Mouse (Mus musculus) forebrain, embryonic 10.5 days (tissue): ENCODE measurements around the gene Arhgdia. TPM values are rescaled to one million over a fixed set of nuclear protein-coding genes. Genes with fewer than 3 reads are reported as not detected.
A peak's percentile ranks its signal among the peaks of the same experiment; 100 is the strongest.

Experiments used
- DNase-seq: peaks from one replicate; pipeline ENCODE4 v3.0.0-alpha.2; 2017; ENCODE audit warnings: low spot score; ENCODE audit errors: extremely low spot score
- H3K27ac ChIP-seq: fragments of 300-500 bp; sonication (generic); 2 replicates; pipeline ENCODE4 v1.5.1; 2016; ENCODE audit warnings: mild to moderate bottlenecking
- H3K27me3 ChIP-seq: fragments of 300-500 bp; sonication (generic); 2 replicates; pipeline ENCODE4 v1.6.1; 2016; ENCODE audit warnings: mild to moderate bottlenecking; ENCODE audit not compliant: poor library complexity, severe bottlenecking
- H3K36me3 ChIP-seq: fragments of 300-500 bp; sonication (generic); replicated peaks from 2 replicates; pipeline ENCODE4 v1.6.1; 2016; ENCODE audit warnings: mild to moderate bottlenecking, moderate library complexity
- H3K4me1 ChIP-seq: fragments of 300-500 bp; sonication (generic); 2 replicates; pipeline ENCODE4 v1.6.1; 2016
- H3K4me3 ChIP-seq: fragments of 300-500 bp; sonication (generic); 2 replicates; pipeline ENCODE4 v1.5.1; 2016; ENCODE audit warnings: mild to moderate bottlenecking, moderate library complexity
- H3K9me3 ChIP-seq: fragments of 300-500 bp; sonication (generic); 2 replicates; pipeline ENCODE4 v1.6.1; 2016; ENCODE audit warnings: mild to moderate bottlenecking, moderate library complexity
- WGBS: fragments of 180-500 bp; shearing (Covaris S2); methylation state at CpG from one replicate; pipeline ENCODE4 v1.1.7; 2016; 5-methylcytosine and 5-hydroxymethylcytosine counted together
- polyA plus RNA-seq: library from polyadenylated mRNA; unstranded; fragments of >200 nt; fragmentation: Nextera tagmentation; extraction: Ambion mirVana; gene quantifications from 2 replicates; pipeline ENCODE4 v1.2.1, GENCODE M21; 2016

Gene Arhgdia
- polyA plus RNA-seq, 1 experiment from 2014 or later = 744 TPM

DNA sequence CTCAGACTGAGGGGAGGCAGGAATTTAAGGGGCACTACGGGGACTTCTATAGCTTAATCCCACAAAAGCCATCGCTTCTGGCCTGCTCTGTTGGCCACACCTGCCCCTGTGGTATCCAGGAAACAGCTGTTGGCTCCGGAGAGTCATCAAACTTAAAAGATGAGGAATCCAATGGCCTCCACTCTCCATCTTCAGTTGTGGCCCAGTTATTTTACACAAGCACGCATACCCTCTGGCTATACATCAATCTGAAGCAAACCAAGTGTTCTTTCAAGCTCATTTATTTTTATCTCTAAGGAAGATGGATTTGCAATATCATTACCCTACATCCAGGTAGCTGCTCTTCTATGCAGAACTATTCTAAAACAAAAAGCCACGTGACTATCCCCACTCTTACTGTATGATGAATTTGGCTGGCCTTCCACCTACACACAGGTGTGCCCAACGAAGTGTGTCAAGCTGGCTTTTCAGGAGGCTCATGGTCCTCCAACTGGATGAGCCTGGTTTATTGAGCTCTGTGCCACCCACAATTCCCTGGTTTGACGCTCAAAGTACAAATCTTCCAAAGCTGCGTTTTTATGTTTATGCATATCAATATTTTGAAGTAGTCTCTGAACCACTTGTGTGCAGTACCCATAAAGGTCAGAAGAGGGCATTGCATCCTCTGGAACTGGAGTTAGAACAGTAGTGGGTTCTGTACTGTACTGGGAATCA, 1.0 kb upstream of the Arhgdia start:
- Histone ChIP-seq H3K4me3 (peak overlapping the region; percentile 89), H3K36me3 (peaks cover 78% of the 10 kb centered on the region), H3K4me1 (peaks cover 41% of the 10 kb centered on the region), H3K27ac (peak overlapping the region; percentile 99), H3K9me3 (peaks cover 4% of the 10 kb centered on the region; the same call in 1 of the 2 replicates), H3K27me3 (no peaks in the 10 kb centered on the region)
- 75% methylated on average over 8 of the region's 8 CpGs for WGBS
- no peak for DNase-seq

DNA sequence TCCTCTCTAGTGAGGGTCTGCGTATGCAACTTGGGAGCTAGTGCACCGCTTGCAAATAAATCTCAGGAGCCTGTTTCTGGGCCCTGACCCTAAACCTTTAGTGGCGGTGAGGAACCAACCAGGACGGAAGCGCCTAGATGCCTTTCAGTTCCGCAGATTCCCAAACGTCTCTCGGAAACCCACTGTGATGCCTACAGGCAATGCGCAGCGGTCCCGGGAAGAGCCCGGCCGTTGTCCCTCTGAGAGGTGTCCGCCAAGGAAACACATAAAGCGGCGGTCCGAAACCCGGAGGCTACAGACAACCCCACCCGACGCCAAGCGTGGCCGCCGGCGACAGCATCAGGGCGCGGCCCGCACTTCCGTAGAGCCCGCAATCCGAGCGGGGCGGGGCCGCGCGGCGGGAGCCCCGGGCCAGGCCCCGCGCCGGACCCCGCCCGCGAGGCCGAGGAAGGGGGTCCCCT, 523 bp downstream of the Arhgdia start:
- no peaks in the 10 kb centered on the region for H3K27me3 ChIP-seq
- peak; percentile 49 for DNase-seq
- H3K4me3 ChIP-seq = peak overlapping the region; percentile 89
- peaks cover 76% of the 10 kb centered on the region for H3K36me3 ChIP-seq
- WGBS = under 1% methylated on average over 43 of the region's 44 CpGs
- H3K27ac ChIP-seq = peak overlapping the region; percentile 99
- peaks cover 4% of the 10 kb centered on the region; the same call in 1 of the 2 replicates for H3K9me3 ChIP-seq
- H3K4me1 ChIP-seq = peaks cover 41% of the 10 kb centered on the region

DNA sequence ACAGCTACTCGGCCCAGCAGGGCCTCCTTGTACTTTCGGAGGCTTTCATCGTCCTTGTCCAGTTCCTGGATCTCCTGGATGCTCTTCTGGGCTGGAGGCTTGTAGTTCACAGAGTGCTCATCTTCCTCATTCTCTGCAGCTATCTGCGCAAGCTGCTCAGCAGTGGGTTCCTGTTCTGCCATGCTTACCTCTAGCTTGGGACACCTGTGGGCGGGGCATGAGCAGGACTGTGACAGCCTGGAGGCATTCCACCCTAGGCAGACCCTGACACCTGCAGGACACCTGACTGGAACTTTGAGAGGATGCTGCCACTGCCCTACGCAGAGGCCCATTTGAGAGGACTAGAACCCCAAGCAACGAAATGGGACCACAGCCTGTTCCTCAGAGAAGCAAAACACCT, 1.2 kb downstream of the Arhgdia start:
- no peak for DNase-seq
- Histone ChIP-seq H3K4me3 (peak overlapping the region; percentile 89), H3K27ac (peak overlapping the region; percentile 99), H3K4me1 (peaks cover 41% of the 10 kb centered on the region), H3K36me3 (peaks cover 69% of the 10 kb centered on the region), H3K9me3 (peaks cover 4% of the 10 kb centered on the region; the same call in 1 of the 2 replicates), H3K27me3 (no peaks in the 10 kb centered on the region)
- WGBS = 67% methylated on average over 7 of the region's 7 CpGs

DNA sequence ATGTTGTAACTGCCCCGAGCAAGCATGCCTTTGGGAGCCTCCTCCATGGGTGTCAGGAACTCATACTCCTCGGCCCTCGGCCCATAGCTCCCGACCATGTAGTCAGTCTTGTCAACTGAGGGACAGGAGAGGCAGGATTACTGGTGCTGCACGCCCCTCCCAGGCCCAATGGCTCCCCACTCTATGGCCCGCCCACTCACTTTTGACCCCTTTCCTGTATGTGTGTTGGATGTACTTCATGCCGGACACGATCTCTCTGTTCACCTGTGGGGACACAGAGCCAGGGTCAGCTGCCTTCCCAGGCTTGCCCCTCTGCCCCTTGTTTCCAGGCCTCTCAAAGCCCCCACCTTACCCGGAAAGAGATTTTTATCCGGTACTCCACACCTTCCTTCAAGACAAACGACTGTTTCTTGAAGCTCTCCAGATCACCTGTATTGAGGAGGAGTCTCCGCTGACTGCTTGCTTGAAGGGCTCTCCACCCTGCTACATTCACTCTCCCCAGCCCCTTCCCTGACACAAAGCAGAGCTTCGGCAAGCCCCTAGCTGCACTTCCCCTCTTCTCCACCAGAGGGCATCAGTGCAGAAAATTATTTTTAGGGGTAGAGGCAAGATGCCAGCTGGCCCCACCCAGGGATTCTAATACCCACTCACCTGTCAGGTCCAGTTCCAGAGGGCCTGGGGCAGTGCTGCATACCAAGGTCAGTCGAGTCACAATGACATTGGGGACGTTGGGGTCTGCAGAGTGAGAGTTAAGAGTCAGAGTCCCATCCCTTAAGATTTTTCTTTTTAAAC, 1.9 kb downstream of the Arhgdia start:
- 65% methylated on average over 15 of the region's 15 CpGs for WGBS
- peak overlapping the region; percentile 89 for H3K4me3 ChIP-seq
- peaks cover 46% of the 10 kb centered on the region for H3K4me1 ChIP-seq
- H3K9me3 ChIP-seq = peaks cover 4% of the 10 kb centered on the region; the same call in 1 of the 2 replicates
- no peaks in the 10 kb centered on the region for H3K27me3 ChIP-seq
- peaks cover 62% of the 10 kb centered on the region for H3K36me3 ChIP-seq
- H3K27ac ChIP-seq = peak overlapping the region; percentile 99
- DNase-seq = peak; percentile 86

DNA sequence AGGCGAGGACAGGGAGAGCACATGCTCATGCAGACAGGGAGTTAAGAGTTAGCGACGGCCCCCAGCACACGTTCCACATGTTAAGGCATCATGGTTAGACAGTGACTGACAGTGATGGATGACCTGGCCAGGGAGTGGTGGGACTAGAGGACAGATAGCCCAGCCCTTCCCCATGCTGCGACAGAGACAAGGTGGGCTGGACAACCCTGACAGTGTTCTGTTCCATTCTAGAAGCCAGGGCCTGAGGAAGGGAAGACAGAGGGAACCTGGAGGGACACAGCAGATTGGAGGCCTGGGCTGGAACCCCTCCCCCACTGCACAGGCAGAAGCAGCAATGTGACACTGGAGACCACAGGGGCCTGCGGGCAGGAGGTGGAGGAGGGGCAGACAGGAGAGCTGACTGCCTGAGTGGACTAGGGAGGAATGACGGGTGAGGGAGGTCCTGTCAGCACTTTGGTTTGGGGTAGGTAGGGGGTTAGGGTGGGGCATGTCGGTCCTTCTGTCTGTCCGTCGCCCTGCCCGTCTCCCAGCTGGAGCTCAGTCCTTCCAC, 2.7 kb downstream of the Arhgdia start:
- H3K36me3 ChIP-seq = peaks cover 55% of the 10 kb centered on the region
- peaks cover under 1% of the 10 kb centered on the region; the same call in 1 of the 2 replicates for H3K9me3 ChIP-seq
- H3K4me1 ChIP-seq = peaks cover 53% of the 10 kb centered on the region
- 85% methylated on average over 11 of the region's 11 CpGs for WGBS
- H3K4me3 ChIP-seq = peak overlapping the region; percentile 89; the same call in 1 of the 2 replicates
- H3K27ac ChIP-seq = 0 out of 2 replicates have a peak overlapping the region, but pooled peaks have one; percentile 99
- no peak for DNase-seq
- no peaks in the 10 kb centered on the region for H3K27me3 ChIP-seq

DNA sequence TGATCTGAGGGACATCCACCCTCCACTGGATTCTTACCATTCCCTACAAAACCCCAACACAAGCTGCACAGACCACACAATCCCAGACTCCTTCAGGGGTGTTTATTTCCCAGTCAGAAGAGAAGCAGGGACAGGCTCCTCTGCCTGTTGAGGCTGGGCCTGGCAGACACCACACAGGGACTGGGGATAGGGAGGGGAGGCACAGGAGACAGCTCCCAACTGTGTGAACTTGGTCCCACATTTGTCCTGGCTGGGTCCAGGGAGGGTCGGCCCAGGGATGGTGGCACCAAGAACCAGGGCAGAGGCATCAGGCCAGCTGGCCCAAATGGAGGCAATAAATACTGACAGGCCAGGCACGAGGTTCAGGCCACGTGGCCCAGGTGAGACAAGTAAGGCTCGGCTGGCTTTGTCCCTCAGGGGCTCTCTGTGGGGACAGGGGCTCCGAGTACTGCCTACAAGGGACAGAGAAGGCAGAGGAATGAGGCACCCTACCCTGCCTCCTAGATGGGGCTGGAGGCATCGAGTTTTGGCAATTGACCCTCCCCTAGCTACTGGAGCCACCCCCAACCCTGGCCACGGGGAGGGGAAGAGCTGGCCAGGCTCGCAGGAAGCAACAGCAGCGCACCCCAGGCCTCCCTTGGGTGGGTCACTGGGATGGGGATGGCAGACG, 3.3 kb downstream of the Arhgdia start:
- H3K9me3 ChIP-seq = no peaks in the 10 kb centered on the region
- no peak for DNase-seq
- WGBS = 93% methylated on average over 10 of the region's 10 CpGs
- no peak overlapping the region; the same call in 1 of the 2 replicates for H3K27ac ChIP-seq
- peaks cover 54% of the 10 kb centered on the region for H3K4me1 ChIP-seq
- H3K4me3 ChIP-seq = peak overlapping the region; percentile 2; the same call in 1 of the 2 replicates
- H3K27me3 ChIP-seq = no peaks in the 10 kb centered on the region
- H3K36me3 ChIP-seq = peaks cover 50% of the 10 kb centered on the region

DNA sequence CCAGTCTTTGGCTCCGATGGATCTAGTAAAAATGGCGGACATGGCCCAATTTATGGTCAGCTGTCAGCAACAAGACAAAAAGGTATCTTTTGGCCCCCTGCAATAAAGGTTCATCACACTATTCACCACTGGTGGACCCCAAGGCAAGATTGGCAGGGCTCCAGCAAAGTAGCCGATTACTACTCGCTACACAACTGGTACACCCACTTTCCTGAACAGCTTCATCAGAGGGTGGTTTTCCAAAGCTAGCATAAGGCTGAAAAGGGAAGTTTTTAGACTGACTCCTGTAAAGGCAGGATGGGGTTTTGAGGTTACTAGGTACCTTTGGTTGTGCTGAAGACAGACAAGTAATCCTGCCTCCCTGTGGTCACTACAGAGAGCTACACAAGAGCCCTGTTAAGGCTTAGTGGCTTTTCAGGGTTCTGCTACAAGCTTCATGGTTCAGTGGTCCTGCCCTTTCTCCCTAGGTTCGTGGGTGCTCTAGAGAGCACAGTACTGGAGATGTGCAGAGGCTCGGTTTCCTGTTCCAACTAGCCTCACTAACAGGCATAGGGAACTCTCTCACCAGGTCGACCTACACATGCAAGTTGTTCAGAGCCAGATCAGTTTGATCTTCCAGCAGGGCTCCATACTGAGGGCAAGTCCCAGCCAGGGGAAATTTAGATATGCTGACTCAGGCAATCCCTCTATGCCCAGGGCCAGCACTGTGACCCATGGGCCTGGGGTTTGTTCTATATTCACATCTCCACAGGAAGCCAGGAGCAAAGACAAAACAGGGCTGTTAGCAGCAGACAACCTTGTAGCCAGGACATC, 4.0 kb downstream of the Arhgdia start:
- no peak overlapping the region for H3K27ac ChIP-seq
- no peaks in the 10 kb centered on the region for H3K27me3 ChIP-seq
- WGBS = 84% methylated on average over 7 of the region's 7 CpGs
- H3K4me3 ChIP-seq = peak overlapping the region; percentile 5; the same call in 1 of the 2 replicates
- no peaks in the 10 kb centered on the region for H3K9me3 ChIP-seq
- no peak for DNase-seq
- H3K4me1 ChIP-seq = peaks cover 52% of the 10 kb centered on the region
- peaks cover 44% of the 10 kb centered on the region for H3K36me3 ChIP-seq

DNA sequence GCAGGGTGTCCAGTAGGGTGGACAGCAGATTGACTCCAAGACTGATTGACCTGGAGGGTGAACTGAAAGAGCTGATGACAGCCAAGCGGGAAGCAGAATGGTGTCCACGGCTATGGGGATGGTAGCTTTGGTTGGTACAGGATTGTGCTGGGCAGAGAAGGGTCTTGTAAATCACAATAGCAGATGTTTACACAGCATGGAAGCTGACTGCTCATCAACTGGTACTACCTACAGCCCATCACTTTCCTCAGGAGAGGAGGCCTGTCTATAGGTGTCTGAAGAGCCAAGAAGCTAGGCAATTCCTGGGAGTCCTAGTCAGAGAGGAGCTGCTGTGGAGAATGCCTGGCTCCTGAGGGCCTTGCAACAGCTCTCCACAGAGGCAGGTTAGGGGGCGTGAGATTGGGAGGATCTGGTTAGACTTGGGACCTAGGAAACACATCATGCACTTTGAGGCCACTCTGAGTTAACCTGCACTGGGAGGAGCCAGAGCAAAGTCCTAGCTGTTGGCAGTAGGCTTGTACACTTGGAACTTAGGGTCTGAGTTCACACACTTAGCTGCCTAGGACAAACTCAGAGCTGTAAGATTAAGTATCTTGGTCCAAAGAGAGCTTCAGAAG, 5.0 kb downstream of the Arhgdia start:
- no peak overlapping the region for H3K27ac ChIP-seq
- DNase-seq = no peak
- H3K4me1 ChIP-seq = peaks cover 50% of the 10 kb centered on the region
- H3K27me3 ChIP-seq = no peaks in the 10 kb centered on the region
- no peaks in the 10 kb centered on the region for H3K9me3 ChIP-seq
- peaks cover 45% of the 10 kb centered on the region for H3K36me3 ChIP-seq
- H3K4me3 ChIP-seq = peak overlapping the region; percentile 19; the same call in 1 of the 2 replicates
- WGBS = 90% methylated on average over 3 of the region's 3 CpGs

DNA sequence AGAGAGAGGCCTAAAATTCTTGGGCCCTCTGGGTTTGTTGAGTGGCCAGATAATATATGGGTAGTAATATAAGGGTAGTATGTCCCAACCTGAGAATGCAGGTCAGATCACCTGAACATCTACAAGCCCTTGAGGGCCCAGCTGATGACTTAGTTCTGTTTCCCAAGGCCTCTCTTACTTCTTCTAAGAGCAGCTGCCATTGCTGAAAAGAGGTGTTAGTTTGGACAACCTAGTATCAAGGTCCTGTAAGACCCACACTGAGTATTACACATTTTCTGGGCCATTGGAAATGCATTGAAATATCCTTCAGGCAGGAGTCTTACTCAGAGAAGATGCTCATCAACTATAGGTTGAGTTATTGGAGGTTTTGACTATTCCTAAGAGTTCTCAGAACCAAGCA, 5.5 kb downstream of the Arhgdia start:
- no peaks in the 10 kb centered on the region for H3K9me3 ChIP-seq
- H3K36me3 ChIP-seq = peaks cover 50% of the 10 kb centered on the region
- no peaks in the 10 kb centered on the region for H3K27me3 ChIP-seq
- no peak overlapping the region for H3K4me3 ChIP-seq
- H3K4me1 ChIP-seq = peaks cover 55% of the 10 kb centered on the region
- no peak for DNase-seq
- no peak overlapping the region for H3K27ac ChIP-seq

DNA sequence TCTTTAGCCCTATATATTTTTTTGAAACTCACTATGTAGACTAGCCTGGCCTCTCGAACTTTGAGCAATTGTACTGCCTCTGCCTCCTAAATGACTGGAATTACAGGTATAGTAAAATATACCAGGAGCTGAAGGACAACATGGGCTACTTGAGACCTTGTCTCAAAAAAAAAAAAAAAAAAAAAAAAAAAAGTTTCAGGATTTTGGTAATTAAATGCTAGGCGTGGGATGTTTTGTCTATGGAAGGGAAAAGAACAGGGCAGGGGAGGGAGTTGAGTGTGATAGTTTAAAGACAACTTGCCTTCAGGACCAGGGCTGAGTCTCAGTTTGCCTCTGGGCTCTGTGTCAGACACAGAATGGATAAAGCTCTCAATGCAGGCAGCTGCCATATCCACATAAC, 6.4 kb downstream of the Arhgdia start:
- Histone ChIP-seq H3K4me1 (peaks cover 53% of the 10 kb centered on the region), H3K36me3 (peaks cover 55% of the 10 kb centered on the region), H3K27ac (0 out of 2 replicates have a peak overlapping the region, but pooled peaks have one; percentile 95), H3K9me3 (no peaks in the 10 kb centered on the region), H3K4me3 (peak overlapping the region; percentile 95), H3K27me3 (no peaks in the 10 kb centered on the region)
- 77% methylated on average over 2 of the region's 2 CpGs for WGBS
- no peak for DNase-seq

DNA sequence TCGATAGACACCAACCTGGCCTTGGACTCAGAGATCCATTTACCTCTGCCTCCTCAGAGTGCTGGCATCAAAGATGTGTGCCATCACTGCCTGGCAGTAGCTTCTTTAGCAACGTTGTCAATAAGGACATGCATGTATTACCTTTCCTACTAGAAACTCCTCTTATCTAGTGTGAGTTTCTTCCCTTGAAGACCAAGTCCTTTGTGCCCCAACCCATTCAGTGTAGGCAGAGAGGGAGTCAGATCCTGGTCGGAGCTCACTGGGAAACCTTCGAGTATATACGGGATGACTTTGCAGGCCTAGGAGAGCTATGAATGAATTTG, 7.2 kb downstream of the Arhgdia start:
- H3K4me3 ChIP-seq = peak overlapping the region; percentile 95
- H3K36me3 ChIP-seq = peaks cover 55% of the 10 kb centered on the region
- H3K4me1 ChIP-seq = peaks cover 45% of the 10 kb centered on the region
- H3K27ac ChIP-seq = peak overlapping the region; percentile 95
- WGBS = 59% methylated on average over 5 of the region's 5 CpGs
- no peaks in the 10 kb centered on the region for H3K9me3 ChIP-seq
- DNase-seq = no peak
- H3K27me3 ChIP-seq = no peaks in the 10 kb centered on the region
